Mouse (Mus musculus): ENCODE results near the gene Olfr1189.
"Not testable (repeated sequence)": the region's sequence is repeated elsewhere in the genome, so short reads cannot be mapped to it uniquely, and the experiment has no call there.

GRCm38 (mm10) chr2:88640242-88640641, 54.0 kb downstream of the Olfr1189 start, which contains the start of gene Olfr1191-ps1:
- TF ChIP-seq GATA1 (IDR thresholded peaks at IDR 0.05; ENCODE audit: borderline replicate concordance, low read length); FLI1 (IDR thresholded peaks at IDR 0.05; ENCODE audit: low read length): not testable (repeated sequence)
